Mouse (Mus musculus): ENCODE results near the gene Olfr1000.
"Not testable (repeated sequence)": the region's sequence is repeated elsewhere in the genome, so short reads cannot be mapped to it uniquely, and the experiment has no call there.

Olfr1000 gene

GRCm38 (mm10) chr2:85611803-85612202 is at the start of gene Olfr1000:
Gene Olfr1000, minus strand, starts transcription at chr2:85611903.
- no peak for DNase-seq

- no peak for DNase-seq
Observed at GRCm38 (mm10) chr2:85650604-85651003, 38.9 kb upstream of the Olfr1000 start, which contains the start of gene Olfr1002. Gene Olfr1002, minus strand, starts transcription at chr2:85650704.

DNA sequence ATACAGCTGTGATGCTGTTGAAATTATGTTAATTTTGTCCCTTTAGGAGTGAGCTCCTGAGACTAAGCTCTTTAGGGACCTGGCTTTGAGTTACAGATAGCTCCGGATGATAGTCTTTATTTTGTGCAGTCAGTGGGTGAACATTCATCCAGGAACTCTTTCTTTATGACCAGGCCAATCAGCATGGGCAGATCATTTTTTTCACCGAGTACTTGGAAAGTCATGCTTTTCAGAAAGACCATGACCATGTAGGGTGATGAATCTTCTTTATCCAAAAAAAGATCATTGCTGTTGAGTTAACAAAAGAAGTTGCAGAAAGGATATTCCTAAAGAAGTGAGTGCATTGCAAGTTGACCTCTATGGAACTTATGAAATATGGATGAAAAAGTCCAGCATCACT is 23.1 kb downstream of the Olfr1000 start, which contains the start of gene Olfr998:
Olfr998 (plus strand) TSS at position 301 of the 400 bp plus-strand sequence.
- not testable (repeated sequence) for DNase-seq

DNA sequence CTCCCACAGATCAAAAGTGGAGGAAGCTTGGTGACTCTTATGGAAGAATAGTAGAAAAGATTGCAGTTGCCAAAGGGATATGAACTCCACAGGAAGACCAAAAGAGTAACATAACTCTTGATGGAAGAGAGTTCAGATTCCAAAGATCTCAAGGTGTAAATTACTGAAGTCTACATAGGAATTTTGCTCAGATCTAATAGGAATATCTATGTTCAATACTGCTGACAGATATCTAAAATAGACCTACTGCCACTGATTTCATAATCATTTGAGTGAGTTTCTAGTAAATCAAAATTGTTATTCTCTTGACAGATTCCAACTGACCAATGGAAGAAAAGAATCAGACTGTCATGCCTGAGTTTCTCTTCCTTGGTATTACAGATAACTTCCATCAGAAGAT is 32.8 kb downstream of the Olfr1000 start, which contains the start of gene Olfr996:
Olfr996 (plus strand) TSS at position 301 of the 400 bp plus-strand sequence.
- DNase-seq: no peak

GRCm38 (mm10) chr2:85561187-85561586 is 50.5 kb downstream of the Olfr1000 start:
- DNase-seq: no peak

DNA sequence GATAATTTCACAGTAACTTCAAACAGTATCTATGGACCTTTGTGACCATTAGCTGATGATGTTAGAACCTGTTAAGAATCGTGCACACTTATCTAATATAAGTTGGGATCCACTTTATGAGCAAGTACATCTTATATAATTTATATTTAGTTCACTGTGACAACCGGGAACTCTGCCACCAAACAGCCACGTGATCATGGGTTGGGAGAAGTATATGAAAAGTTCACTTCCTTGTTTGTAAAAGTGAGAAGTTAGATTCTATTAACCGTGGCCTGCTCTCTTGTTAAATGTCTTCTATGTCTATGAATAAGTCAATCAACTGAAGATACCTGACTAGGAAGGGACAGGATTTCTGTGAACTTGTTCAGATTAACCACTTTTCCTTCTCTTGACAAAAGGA is 51.5 kb downstream of the Olfr1000 start:
- DNase-seq: no peak

All from thymus, postnatal 14 days (tissue).